Mouse (Mus musculus): ENCODE results near the gene Kcnd3.
A peak's percentile ranks its signal among the peaks of the same experiment; 100 is the strongest.

The Kcnd3 gene

GRCm38 (mm10) chr3:105660530-105660929, 208.4 kb downstream of the Kcnd3 start:
- DNase-seq (ENCODE audit: low spot score), result no peak

GRCm38 (mm10) chr3:105663043-105663442, 210.9 kb downstream of the Kcnd3 start:
- DNase-seq (ENCODE audit: low spot score), result no peak

- DNase-seq (ENCODE audit: low spot score), result no peak
Observed at GRCm38 (mm10) chr3:105665105-105665765, 213.1 kb downstream of the Kcnd3 start.

DNA sequence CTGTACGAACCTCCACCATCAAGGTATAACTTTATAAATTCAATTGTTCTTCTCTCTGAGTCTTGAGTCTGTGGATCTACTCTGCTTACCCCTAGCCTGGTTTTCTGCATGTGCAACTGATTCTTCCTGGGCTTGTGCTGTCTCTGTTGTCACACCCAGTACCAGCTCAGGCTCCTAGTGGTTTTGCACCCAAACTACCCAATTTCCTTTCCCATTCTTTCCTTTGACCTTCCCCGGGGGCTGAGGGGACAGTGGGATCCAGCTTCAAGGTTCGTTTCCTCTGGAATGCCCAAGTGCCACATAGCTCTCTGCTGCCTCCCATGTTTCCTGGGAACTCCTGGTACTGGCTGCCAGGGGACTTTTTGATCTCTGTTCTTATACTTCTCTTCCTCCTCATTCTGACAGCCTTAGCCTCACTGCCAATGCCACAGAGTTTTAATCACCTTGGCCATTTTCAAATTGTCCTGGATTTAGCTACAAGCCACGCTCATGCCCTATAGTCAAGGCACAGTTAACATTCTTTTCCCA, 214.9 kb downstream of the Kcnd3 start:
- no peak for DNase-seq (ENCODE audit: low spot score)

DNA sequence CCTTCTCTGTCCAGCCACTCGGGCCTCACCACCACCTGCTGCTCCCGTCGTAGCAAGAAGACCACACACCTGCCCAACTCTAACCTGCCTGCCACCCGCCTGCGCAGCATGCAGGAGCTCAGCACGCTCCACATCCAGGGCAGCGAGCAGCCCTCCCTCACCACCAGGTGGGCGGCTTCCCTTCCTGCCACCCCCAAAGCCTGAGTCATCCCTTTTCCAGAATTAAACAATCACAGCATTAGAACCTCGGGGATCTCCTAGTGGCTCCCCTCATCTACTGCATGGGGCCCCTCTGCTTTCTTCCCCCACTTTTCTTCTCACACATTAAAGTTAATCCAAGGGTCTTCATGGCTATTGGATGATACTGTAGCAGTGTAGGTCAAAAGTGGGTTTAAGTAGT, 216.0 kb downstream of the Kcnd3 start:
- peak; percentile 22 for DNase-seq (ENCODE audit: low spot score)

GRCm38 (mm10) chr3:105669776-105670175, 217.6 kb downstream of the Kcnd3 start:
- no peak for DNase-seq (ENCODE audit: low spot score)

DNA sequence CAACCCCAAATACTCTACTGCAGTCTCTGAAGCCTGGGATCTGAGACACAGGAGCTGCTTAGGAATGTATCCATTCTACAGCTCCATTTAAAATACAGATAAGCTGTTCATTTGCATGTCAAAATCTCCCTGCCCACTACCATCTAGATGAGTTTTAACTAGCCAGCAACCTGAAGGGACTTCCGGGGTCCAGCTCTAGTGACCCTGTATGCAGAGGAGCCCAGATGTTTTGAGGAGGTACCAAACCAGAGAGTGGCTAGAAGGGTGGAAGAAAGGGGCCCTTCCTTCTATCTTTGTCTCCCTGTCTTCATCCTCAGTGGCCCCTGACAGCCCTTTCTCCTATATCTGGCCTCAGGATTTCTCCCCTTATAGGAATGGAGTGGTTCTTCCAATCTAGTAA, 218.7 kb downstream of the Kcnd3 start:
- DNase-seq (ENCODE audit: low spot score), result no peak

GRCm38 (mm10) chr3:105674595-105675218, 222.6 kb downstream of the Kcnd3 start:
- DNase-seq (ENCODE audit: low spot score), result peak; percentile 78

DNA sequence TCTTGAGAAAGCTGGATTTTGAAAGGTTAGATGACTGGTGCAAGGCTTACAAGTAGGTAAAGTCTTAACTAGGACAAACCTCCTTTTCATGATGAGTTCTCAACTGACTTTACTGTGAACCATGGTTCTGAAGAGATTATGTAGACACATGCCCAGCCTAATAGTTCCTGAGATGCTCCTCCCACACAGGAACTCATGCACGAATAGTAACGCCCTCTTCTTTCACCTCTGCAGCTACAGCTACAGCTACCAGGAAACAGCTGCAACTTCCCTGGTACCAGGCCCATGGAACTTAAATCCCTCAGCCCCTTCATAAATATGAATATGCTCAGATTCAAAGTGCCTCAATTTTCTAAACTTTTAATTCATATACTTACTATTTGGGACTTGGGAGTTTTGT, 223.8 kb downstream of the Kcnd3 start:
- no peak for DNase-seq (ENCODE audit: low spot score)

DNA sequence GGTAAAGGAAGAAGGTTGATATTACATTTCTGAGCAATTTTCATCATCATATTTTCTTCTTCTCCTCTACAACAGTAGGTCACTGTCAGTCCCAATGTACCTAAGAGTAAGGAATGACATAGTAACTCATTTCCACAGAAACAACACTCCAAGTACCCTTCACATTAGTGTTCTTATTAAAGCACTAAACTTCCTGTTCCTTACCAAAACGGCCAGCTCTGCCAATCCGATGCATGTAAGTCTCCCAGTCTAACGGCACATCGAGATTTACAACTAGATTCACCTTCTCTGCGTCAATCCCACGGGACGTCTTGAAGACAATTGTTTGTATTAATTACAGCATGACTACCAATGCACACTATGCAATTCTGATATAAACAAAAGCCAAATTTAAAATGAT, 228.2 kb downstream of the Kcnd3 start:
- DNase-seq (ENCODE audit: low spot score), result no peak

- no peak for DNase-seq (ENCODE audit: low spot score)
Observed at GRCm38 (mm10) chr3:105686394-105687323, 234.5 kb downstream of the Kcnd3 start.

GRCm38 (mm10) chr3:105687324-105688060, 235.4 kb downstream of the Kcnd3 start, which contains the start of gene Ddx20:
Ddx20 (minus strand) TSS chr3:105687574.
- peak; percentile 94 for DNase-seq (ENCODE audit: low spot score)

DNA sequence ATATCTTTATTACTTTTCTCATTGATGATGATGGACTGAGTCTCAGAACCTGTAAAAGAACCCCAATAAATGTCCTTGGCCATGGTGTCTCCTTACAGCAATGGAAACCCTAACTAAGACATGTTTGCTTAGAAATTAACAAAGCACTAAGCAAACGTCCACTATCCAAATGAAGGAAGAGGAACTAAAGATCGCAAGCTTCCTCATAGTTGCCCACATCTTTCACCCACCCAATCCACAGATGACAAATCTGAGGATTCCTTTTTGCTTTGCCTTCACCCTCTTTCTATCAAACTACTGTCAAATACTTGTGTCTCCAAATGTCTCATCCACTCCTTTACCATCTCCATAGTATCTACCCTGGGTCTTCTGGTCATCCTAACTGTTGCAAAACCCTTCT, 236.4 kb downstream of the Kcnd3 start:
- DNase-seq (ENCODE audit: low spot score), result no peak

GRCm38 (mm10) chr3:105693327-105694080, 241.4 kb downstream of the Kcnd3 start:
- peak; percentile 66 for DNase-seq (ENCODE audit: low spot score)

GRCm38 (mm10) chr3:105695476-105696386, 243.6 kb downstream of the Kcnd3 start:
- no peak for DNase-seq (ENCODE audit: low spot score)

DNA sequence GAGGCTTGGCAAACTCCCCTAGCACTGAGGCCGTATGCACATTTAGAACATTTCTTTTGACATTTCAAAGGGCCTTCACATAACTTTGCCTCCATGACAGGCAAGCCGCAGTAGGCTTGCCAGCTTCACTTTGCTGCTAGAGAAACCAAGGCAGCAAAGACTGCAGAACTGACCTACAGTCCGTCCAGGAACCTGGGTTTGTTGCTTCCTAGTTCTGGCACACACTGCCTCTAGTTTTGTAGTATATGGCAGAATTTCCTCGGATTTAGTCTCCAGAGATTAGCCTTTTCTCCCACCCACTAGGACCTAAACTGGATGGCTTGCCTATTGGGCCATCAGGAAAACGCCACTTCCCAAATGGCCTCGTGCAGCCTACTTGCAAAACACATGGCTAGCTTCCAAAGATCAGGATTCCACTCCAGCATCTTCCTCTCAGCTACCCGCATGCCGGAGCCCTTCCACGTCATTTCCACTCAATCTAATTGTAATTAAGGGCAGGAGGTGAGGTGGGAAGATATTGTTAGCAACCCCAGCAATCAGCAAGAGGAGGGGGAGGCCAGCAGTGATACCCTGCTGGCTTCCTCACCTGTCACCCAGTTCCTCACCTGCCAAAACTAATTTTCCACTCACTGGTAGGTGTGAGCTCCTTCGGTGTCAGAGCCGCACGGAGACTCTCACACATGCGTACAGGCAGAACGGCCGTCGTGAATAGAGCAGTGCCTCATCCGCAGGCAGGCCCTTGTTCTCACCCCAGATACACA, 244.4 kb downstream of the Kcnd3 start:
- DNase-seq (ENCODE audit: low spot score), result no peak

GRCm38 (mm10) chr3:105697148-105697441, 245.0 kb downstream of the Kcnd3 start:
- no peak for DNase-seq (ENCODE audit: low spot score)

- DNase-seq (ENCODE audit: low spot score), result no peak
Observed at GRCm38 (mm10) chr3:105698311-105698710, 246.2 kb downstream of the Kcnd3 start.

DNA sequence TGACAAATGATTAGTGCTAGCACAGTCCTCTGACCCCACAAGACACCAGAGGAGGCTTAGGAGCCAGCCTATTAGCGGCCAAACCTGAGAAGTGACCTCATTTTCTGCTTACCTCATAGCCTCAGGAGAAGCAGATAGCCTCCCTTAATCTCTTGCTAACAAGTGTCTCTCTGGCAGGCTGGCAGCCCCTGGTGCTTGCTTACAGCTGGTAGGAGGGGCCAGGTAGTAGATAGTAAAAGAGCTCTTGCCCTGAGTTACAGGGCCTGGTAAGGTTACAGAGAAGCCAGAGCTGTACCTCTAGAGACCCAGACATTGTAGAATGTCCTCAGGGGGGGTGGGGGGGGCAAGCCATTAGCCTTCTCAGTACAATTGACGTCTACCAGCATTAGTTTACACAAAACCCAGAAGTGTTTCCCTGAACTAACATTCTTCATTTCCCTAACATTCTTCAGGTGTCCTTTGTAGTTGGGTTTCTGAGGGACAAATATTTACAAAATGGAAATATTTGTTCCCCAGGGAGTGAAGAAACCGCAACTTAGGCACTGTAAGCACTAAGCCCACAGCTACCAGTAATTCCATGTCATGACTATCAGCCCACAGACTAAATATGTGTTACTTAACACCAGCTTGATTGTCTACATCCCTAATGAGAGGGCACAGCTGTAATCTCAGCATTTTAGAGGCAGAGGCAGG, 247.3 kb downstream of the Kcnd3 start:
- DNase-seq (ENCODE audit: low spot score), result no peak
